Mouse (Mus musculus) heart, embryonic 15.5 days (tissue): ENCODE data around the gene Sp3. TPM values are rescaled to one million over a fixed set of nuclear protein-coding genes. Genes with fewer than 3 reads are reported as not detected.
A peak's percentile ranks its signal among the peaks of the same experiment; 100 is the strongest.

ENCODE experiments used
- ATAC-seq: fragments of 200-750 bp; cut with Nextera tagmentation; replicated peaks from 2 replicates; pipeline ENCODE4 v1.8.0; 2017; ENCODE audit warnings: low read depth, moderate TSS enrichment; ENCODE audit not compliant: insufficient number of reproducible peaks, insufficient read depth, low FRiP score
- H3K27ac ChIP-seq: fragments of 300-500 bp; sonication (generic); 2 replicates; pipeline ENCODE4 v1.5.1; 2015; ENCODE audit warnings: mild to moderate bottlenecking, inconsistent platforms
- H3K27me3 ChIP-seq: fragments of 300-500 bp; sonication (generic); 2 replicates; pipeline ENCODE4 v1.6.1; 2015; ENCODE audit warnings: inconsistent platforms
- H3K36me3 ChIP-seq: fragments of 300-500 bp; sonication (generic); 2 replicates; pipeline ENCODE4 v1.6.1; 2015; ENCODE audit warnings: mild to moderate bottlenecking, inconsistent platforms
- H3K4me1 ChIP-seq: fragments of 300-500 bp; sonication (generic); replicated peaks from 2 replicates; pipeline ENCODE4 v1.6.1; 2015; ENCODE audit warnings: inconsistent platforms
- H3K4me2 ChIP-seq: fragments of 300-500 bp; sonication (generic); 2 replicates; pipeline ENCODE4 v1.6.1; 2015; ENCODE audit warnings: inconsistent platforms, mild to moderate bottlenecking, moderate library complexity
- H3K4me3 ChIP-seq: fragments of 300-500 bp; sonication (generic); 2 replicates; pipeline ENCODE4 v1.5.1; 2015; ENCODE audit warnings: mild to moderate bottlenecking, inconsistent platforms
- H3K9ac ChIP-seq: fragments of 300-500 bp; sonication (generic); 2 replicates; pipeline ENCODE4 v1.6.1; 2015; ENCODE audit warnings: mild to moderate bottlenecking, inconsistent platforms
- H3K9me3 ChIP-seq: fragments of 300-500 bp; sonication (generic); replicated peaks from 2 replicates; pipeline ENCODE4 v1.6.1; 2016; ENCODE audit warnings: inconsistent platforms
- WGBS: fragments of 180-500 bp; shearing (Covaris S2); methylation state at CpG from one replicate; pipeline ENCODE4 v1.1.7; 2015; ENCODE audit warnings: mixed read lengths; 5-methylcytosine and 5-hydroxymethylcytosine counted together
- polyA plus RNA-seq: library from polyadenylated mRNA; unstranded; fragments of >200 nt; fragmentation: Nextera tagmentation; extraction: Ambion mirVana; gene quantifications from 2 replicates; pipeline ENCODE4 v1.2.1, GENCODE M21; 2015

Gene Sp3
- polyA plus RNA-seq, 1 experiment from 2014 or later, result 31.3 TPM

DNA sequence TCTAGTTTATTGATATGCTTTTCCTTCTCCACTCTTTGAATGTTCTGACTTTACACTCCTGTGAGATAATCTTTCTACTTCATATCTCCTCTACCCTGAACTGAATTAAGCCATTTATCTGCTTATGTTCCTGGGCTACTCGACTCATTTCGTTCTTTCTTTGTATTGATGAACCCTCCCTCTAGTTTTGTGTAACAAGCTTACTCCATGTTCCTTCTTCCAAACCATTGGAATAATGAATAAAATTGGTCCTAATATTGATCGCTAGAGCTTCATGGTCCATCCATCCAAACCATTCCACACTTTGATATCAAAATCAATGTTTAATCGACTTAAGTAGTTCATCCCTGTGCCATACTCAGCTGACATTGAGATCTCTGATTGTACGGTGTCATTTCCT lies 6.4 kb upstream of the Sp3 start, which contains the start of gene Gm11084:
Gene Gm11084 (minus strand): TSS at position 101 of the 400 bp plus-strand sequence.
- WGBS, result 86% methylated on average over 5 of the region's 5 CpGs
- no peak for ATAC-seq
- H3K4me2 ChIP-seq, result no peak within 1 kb of the TSS

GRCm38 (mm10) chr2:72985516-72985915 lies 5.3 kb upstream of the Sp3 start:
- no peak for ATAC-seq
- H3K27me3 ChIP-seq, result no peaks in the 10 kb centered on the region
- H3K4me3 ChIP-seq, result no peak overlapping the region
- no peak overlapping the region for H3K4me2 ChIP-seq
- no peaks in the 10 kb centered on the region for H3K9me3 ChIP-seq
- no peak overlapping the region for H3K27ac ChIP-seq
- 63% methylated on average over 1 of the region's 1 CpGs for WGBS
- peaks cover 9% of the 10 kb centered on the region for H3K36me3 ChIP-seq
- peaks cover 10% of the 10 kb centered on the region for H3K4me1 ChIP-seq
- H3K9ac ChIP-seq, result no peak overlapping the region

More for the DNA sequence above, 6.4 kb upstream of the Sp3 start, which contains the start of gene Gm11084:
- H3K36me3 ChIP-seq, result peaks cover 9% of the 10 kb centered on the region
- H3K4me3 ChIP-seq, result no peak within 1 kb of the TSS
- no peak within 1 kb of the TSS for H3K9ac ChIP-seq
- no peak within 1 kb of the TSS for H3K27ac ChIP-seq
- no peaks in the 10 kb centered on the region for H3K9me3 ChIP-seq
- H3K27me3 ChIP-seq, result no peaks in the 10 kb centered on the region
- peaks cover 8% of the 10 kb centered on the region for H3K4me1 ChIP-seq

- H3K9me3 ChIP-seq, result no peaks in the 10 kb centered on the region
- no peak overlapping the region; the same call in 1 of the 2 replicates for H3K27ac ChIP-seq
- no peak overlapping the region for H3K9ac ChIP-seq
- H3K4me1 ChIP-seq, result peaks cover 10% of the 10 kb centered on the region
- no peak overlapping the region for H3K4me2 ChIP-seq
- 76% methylated on average over 4 of the region's 4 CpGs for WGBS
- H3K27me3 ChIP-seq, result no peaks in the 10 kb centered on the region
- ATAC-seq, result no peak
- H3K36me3 ChIP-seq, result peaks cover 9% of the 10 kb centered on the region
- no peak overlapping the region for H3K4me3 ChIP-seq
These were observed 4.6 kb upstream of the Sp3 start for GRCm38 (mm10) chr2:72984806-72985205.

DNA sequence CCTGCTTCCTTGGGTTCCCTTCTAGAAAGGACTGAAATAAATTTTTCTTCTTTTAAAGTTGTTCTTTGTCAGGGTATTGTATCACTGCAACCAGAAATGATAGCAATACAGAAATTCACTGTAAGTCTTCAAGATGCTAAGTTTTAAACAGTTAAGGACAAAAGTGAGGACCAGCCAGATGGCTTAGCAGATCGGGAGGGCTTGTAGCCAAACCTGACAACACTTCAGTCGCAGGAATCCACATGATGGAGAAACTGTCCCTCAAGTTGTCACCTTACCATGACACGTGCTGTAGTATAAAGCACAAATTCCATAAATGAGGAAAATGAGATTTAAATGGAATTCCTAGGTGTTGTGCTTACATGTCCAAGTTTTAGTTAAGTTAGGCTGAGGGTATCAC lies 3.0 kb upstream of the Sp3 start:
- WGBS, result 81% methylated on average over 3 of the region's 3 CpGs
- ATAC-seq, result no peak

GRCm38 (mm10) chr2:72982110-72982785 lies 2.0 kb upstream of the Sp3 start:
- Histone ChIP-seq H3K27me3 (no peaks in the 10 kb centered on the region), H3K4me3 (no peak overlapping the region), H3K4me2 (no peak overlapping the region), H3K27ac (no peak overlapping the region), H3K9ac (no peak overlapping the region), H3K4me1 (peaks cover 12% of the 10 kb centered on the region), H3K9me3 (no peaks in the 10 kb centered on the region), H3K36me3 (no peaks in the 10 kb centered on the region)
- ATAC-seq, result no peak
- 89% methylated on average over 7 of the region's 7 CpGs for WGBS

More for the DNA sequence above, 3.0 kb upstream of the Sp3 start:
- H3K36me3 ChIP-seq, result no peaks in the 10 kb centered on the region; the same call in 1 of the 2 replicates
- H3K27ac ChIP-seq, result no peak overlapping the region
- H3K4me3 ChIP-seq, result no peak overlapping the region
- no peak overlapping the region for H3K4me2 ChIP-seq
- no peak overlapping the region for H3K9ac ChIP-seq
- H3K9me3 ChIP-seq, result no peaks in the 10 kb centered on the region
- no peaks in the 10 kb centered on the region for H3K27me3 ChIP-seq
- H3K4me1 ChIP-seq, result peaks cover 10% of the 10 kb centered on the region

DNA sequence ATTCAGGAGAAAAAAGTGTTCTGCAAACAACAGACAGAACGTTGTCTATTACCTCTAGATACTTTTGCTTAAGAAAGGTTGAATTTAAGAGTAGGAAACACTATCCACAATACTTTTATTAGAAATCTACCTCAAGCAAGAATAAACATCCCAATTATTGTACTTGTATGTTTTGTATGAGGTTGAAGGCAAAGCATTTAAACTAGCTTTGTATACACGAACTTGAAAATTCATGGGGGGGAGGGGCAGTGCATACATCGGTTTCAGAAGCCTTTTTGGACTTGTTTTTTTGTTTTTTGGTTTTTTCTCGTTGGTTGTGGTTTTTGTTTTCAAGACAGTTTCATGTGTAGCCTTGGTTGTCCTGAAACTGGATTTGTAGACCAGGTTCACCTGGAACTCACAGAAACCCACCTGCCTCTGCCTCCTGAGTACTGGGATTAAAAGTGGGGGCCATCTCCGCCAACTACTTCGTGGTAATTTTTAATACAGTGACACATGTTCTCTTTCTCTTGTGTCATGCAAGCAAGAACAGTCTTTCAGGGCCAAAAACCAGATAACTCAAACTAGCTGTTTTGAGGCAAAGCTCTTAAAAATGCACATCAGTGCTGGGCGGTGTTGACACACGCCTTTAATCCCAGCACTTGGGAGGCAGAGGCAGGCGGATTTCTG lies 1.3 kb upstream of the Sp3 start:
- Histone ChIP-seq H3K9me3 (no peaks in the 10 kb centered on the region), H3K27me3 (no peaks in the 10 kb centered on the region), H3K27ac (peak overlapping the region; percentile 100), H3K36me3 (0 out of 2 replicates have a peak, but pooled peaks cover 1% of the 10 kb centered on the region), H3K4me1 (peaks cover 16% of the 10 kb centered on the region), H3K4me2 (peak overlapping the region; percentile 71), H3K4me3 (peak overlapping the region; percentile 100), H3K9ac (no peak overlapping the region)
- 74% methylated on average over 9 of the region's 9 CpGs for WGBS
- no peak for ATAC-seq

DNA sequence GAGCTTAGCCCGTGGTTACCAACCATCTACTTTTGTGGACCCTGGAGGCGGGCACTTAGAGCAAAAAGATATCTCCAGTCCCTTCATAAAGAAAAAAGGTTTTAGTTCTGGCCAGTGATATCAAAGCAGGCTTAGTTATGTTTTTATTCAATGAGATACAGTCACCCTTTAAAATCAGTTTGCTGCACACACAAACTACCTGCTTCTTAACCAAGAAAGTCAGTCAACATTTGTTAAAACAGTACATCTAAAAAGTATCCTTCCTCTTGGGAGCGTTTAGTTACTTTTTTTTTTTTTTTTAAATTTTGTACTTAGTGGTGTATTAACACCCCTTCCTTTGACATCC lies 802 bp upstream of the Sp3 start:
- H3K4me2 ChIP-seq, result peak overlapping the region; percentile 71
- H3K4me1 ChIP-seq, result peaks cover 20% of the 10 kb centered on the region
- H3K36me3 ChIP-seq, result 0 out of 2 replicates have a peak, but pooled peaks cover 3% of the 10 kb centered on the region
- H3K9ac ChIP-seq, result peak overlapping the region; percentile 99
- no peaks in the 10 kb centered on the region for H3K27me3 ChIP-seq
- no peaks in the 10 kb centered on the region for H3K9me3 ChIP-seq
- 5% methylated on average over 3 of the region's 3 CpGs for WGBS
- peak overlapping the region; percentile 100 for H3K27ac ChIP-seq
- H3K4me3 ChIP-seq, result peak overlapping the region; percentile 100
- ATAC-seq, result no peak

- 0 out of 2 replicates have a peak, but pooled peaks cover 3% of the 10 kb centered on the region for H3K36me3 ChIP-seq
- H3K9me3 ChIP-seq, result no peaks in the 10 kb centered on the region
- peak overlapping the region; percentile 99 for H3K9ac ChIP-seq
- peak overlapping the region; percentile 100 for H3K4me3 ChIP-seq
- 1% methylated on average over 16 of the region's 54 CpGs for WGBS
- no peaks in the 10 kb centered on the region for H3K27me3 ChIP-seq
- peak; percentile 76 for ATAC-seq
- H3K4me2 ChIP-seq, result peak overlapping the region; percentile 62
- H3K4me1 ChIP-seq, result peaks cover 24% of the 10 kb centered on the region
- peak overlapping the region; percentile 100 for H3K27ac ChIP-seq
These were observed 581 bp downstream of the Sp3 start for GRCm38 (mm10) chr2:72979659-72980071.

DNA sequence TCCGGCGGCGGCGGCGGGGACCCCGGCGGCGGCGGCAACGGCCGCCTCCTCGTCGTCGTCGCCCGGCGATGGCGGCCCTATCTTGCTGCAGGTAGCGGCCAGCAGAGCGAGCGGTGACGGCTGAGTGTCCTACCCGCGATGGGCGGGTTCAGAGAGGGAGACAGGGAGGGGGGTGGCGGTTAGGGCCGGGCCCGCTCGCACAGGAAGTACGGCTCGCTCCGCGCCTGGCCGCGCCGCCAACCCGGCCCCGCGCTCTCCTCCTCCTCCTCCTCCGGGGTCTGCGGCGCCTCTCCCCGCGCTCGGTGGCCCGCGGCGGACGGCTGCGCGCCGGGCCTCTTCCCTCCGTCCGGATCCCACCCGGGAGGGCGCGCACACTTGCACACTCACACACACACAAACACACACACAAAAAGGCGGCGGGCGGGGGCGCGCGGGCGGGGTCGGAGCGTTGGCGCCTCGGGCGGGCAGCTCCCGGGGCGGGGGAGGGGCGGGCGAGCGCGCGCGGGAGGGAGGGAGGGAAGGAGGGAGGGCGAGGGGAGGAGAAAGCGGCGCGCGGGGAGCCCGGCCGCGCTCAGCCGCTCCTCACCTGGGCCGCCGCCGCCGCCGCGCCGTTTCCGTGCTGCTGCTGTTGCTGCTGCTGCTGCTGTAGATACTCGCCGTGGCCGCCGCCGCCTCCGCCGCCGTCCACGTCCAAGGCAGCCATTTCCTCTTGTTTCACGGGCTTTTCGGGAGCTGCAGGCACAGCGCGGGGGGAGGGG lies 1.2 kb downstream of the Sp3 start:
- peaks cover 21% of the 10 kb centered on the region for H3K4me1 ChIP-seq
- H3K9me3 ChIP-seq, result no peaks in the 10 kb centered on the region
- H3K4me3 ChIP-seq, result peak overlapping the region; percentile 100
- WGBS, result under 1% methylated on average over 51 of the region's 107 CpGs
- no peaks in the 10 kb centered on the region for H3K27me3 ChIP-seq
- 0 out of 2 replicates have a peak, but pooled peaks cover 3% of the 10 kb centered on the region for H3K36me3 ChIP-seq
- peak overlapping the region; percentile 99 for H3K9ac ChIP-seq
- peak; percentile 80 for ATAC-seq
- peak overlapping the region; percentile 62 for H3K4me2 ChIP-seq
- H3K27ac ChIP-seq, result peak overlapping the region; percentile 100

DNA sequence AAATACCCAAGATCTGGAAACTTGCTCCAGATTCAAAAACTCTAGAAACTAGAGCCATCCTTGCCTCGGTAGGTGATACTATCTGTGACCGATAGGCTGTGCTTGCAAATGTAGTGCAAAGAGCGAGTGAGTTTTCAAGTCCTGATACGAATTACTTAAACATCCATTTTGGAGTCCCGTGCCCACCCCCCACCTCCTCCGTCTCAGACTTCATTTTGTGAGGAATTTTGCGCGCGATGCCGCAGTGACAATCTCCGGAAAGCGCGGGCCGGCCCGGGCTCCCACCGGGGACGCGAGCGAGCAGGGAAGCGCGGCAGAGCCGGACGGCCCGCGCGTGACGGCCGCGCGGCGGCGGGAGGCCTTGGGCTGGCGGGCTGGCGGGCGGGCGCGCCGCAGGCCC lies 1.8 kb downstream of the Sp3 start:
- 0% methylated on average over 35 of the region's 38 CpGs for WGBS
- Histone ChIP-seq H3K4me1 (peaks cover 25% of the 10 kb centered on the region), H3K27ac (peak overlapping the region; percentile 100), H3K4me2 (peak overlapping the region; percentile 62), H3K27me3 (no peaks in the 10 kb centered on the region), H3K9ac (peak overlapping the region; percentile 99), H3K9me3 (no peaks in the 10 kb centered on the region), H3K36me3 (0 out of 2 replicates have a peak, but pooled peaks cover 3% of the 10 kb centered on the region), H3K4me3 (peak overlapping the region; percentile 100)
- ATAC-seq, result no peak; the same call in none of the 2 replicates

DNA sequence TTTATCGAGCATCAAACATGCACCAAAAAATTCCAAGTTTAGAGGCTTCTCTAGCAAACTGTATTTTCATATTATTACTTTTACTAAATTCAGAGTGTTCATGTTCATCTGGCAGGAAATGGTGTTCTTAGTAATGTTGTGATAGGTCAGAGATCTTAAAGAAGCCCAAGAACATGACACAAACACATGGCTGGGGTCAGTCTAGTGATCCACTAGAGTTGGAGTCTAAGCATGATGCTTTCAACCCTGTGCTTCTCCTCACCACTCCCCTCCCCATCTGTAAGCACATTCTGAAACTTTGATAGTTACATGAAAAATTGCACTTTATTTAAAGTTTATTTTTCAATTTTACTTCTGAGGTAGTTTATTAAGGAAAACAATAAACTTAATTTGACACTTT lies 3.0 kb downstream of the Sp3 start:
- 62% methylated on average over 1 of the region's 1 CpGs for WGBS
- H3K4me2 ChIP-seq, result peak overlapping the region; percentile 56
- H3K4me1 ChIP-seq, result peaks cover 25% of the 10 kb centered on the region
- ATAC-seq, result no peak
- no peaks in the 10 kb centered on the region for H3K27me3 ChIP-seq
- H3K27ac ChIP-seq, result no peak overlapping the region
- H3K9me3 ChIP-seq, result no peaks in the 10 kb centered on the region
- peak overlapping the region; percentile 35 for H3K4me3 ChIP-seq
- 0 out of 2 replicates have a peak, but pooled peaks cover 3% of the 10 kb centered on the region for H3K36me3 ChIP-seq
- H3K9ac ChIP-seq, result 0 out of 2 replicates have a peak overlapping the region, but pooled peaks have one; percentile 14
